Mouse (Mus musculus): ENCODE results near the gene Sdsl.
"Not testable (repeated sequence)": the region's sequence is repeated elsewhere in the genome, so short reads cannot be mapped to it uniquely, and the experiment has no call there.

Gene Sdsl

DNA sequence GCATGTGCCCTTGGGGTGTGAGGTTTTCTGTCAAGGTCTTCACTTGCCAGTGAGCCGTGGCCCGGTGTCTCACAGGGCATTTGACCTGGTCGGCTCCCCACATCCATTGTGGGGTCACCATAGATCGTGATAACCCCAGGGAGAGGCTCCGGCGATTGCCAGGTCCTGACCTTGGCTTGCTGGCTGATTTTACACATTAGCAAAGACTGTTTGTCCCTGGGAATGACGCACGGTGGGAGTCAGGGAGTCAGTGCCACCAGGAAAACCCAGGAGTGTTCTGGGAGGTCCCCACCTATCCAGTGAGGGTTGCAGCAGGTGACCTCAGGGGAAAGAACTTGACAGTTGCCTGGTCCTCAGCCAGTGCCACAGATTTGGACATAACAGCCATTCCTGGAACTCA lies at the start of gene Sdsl:
TSS of gene Sdsl (minus strand) at position 41 of the 400 bp plus-strand sequence.
- no peak for DNase-seq (ENCODE audit: low spot score in 2 of 2)

GRCm38 (mm10) chr5:120517552-120517951 lies 44.9 kb upstream of the Sdsl start:
- no peak for DNase-seq (ENCODE audit: low spot score in 2 of 2)

DNA sequence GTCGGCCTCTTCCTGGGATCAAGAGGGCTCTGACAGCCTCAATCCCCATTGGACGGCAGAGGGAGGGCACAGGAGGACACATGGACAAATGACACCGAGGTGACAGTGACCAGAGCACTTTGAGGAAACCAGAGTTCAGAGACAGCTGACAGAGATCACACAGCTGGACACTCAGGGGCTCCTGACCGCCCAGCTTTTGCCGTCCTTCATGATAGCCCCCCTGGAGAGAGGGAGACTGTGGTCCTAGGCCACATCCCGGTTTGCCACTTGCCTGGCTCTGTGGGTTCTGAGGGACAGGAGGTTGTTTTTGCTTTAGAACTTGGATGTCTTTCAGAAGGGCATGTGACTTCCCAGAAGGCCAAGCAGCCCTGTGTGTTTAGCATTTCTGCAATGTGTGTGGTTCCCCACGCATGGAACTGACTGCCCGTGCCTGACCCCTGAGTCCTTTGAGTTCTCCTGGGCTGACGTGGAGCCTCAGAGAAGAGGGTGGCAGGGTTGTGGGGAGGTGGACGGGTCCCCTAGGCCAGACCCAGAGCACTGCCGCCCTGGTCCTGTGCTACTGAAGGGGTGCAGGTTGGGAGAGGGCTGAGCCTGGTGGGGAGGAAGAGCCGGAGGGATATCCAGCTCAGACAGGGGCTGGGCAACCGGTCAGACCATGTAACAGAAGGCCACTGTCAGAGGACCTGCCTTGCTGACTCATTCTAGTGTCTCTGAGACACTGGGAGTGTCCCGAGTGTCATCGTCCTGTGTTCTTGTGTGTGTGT lies 43.8 kb upstream of the Sdsl start:
- DNase-seq (ENCODE audit: low spot score in 2 of 2): no peak

DNA sequence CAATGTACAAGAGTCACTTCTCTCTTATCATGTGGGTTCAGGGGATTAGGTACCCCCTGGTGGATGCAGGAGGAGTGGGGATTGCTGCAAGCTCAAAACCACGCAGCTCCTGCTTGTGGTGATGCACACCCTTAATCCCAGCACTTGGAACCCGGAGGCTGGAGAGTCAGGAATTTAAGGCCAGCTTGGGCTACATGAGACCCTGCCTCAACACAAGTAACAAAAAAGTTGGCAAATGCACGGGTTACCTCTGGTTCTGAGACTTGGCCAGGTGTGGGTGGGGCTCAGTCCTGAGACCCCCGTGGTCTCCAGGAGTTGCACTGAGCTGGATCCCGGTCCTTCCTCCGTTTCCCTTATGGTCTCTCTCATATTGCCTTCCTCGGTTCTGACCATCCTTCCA lies 42.8 kb upstream of the Sdsl start:
- no peak for DNase-seq (ENCODE audit: low spot score in 2 of 2)

DNA sequence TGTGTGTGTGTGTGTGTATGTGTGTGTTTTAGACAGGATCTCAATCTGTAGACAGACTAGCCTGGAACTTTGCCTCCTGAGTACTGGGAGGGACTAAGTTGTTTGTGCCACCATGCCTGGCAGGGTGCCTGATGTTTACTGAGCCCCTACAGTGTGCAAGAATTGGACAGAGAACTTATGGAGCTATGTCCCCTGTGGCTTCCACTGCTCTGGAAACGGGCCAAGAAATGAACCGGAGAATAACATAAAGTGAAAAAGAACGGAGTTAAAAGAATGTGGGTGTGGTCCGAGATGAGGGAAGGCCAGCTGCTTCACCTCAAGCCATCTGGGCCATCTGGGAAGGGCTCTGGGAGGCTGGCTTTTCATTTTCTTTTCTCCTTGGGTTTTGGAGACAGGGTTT lies 42.1 kb upstream of the Sdsl start:
- DNase-seq (ENCODE audit: low spot score in 2 of 2): no peak

GRCm38 (mm10) chr5:120514031-120514677 lies 41.5 kb upstream of the Sdsl start:
- DNase-seq (ENCODE audit: low spot score in 2 of 2): no peak

DNA sequence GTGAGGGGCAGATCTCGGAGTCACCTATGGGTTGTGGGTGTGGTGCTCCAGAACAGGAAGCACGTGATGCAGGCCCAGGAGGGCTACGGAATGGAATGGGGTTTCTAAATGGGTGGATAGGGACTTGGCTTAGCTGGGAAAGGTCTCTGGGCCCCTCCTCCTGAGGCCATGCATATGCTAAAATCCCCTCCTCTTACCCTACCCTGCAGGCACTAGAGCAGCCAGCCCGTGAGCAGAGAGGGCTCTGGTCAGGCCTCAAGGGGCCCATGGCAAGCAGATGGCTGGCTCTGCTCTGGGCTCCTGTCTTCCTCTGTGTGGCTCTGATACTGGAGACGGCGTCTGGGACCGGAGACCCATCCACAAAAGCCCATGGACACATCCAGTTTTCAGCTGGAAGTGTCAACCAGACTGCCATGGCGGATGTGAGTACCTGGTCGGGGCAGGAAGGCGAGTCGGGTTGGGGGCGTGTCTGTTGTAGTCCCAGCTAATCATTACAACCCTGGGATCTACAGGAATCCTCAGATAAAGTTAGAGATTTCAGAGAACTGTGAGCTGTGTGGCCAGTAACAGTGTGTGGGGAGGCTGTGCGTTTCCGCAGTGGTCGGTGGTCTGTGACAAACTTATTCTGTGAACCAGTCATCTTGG lies 40.4 kb upstream of the Sdsl start:
- no peak for DNase-seq (ENCODE audit: low spot score in 2 of 2)

- no peak for DNase-seq (ENCODE audit: low spot score in 2 of 2)
Observed at GRCm38 (mm10) chr5:120511643-120512220, 39.1 kb upstream of the Sdsl start.

GRCm38 (mm10) chr5:120510982-120511642 lies 38.5 kb upstream of the Sdsl start, which contains the start of gene Slc8b1:
Gene Slc8b1 (plus strand): TSS chr5:120511168.
- peak; percentile 75 to 86 for DNase-seq (ENCODE audit: low spot score in 2 of 2)

- no peak for DNase-seq (ENCODE audit: low spot score in 2 of 2)
Observed at GRCm38 (mm10) chr5:120507311-120507710, 34.7 kb upstream of the Sdsl start.

GRCm38 (mm10) chr5:120506490-120506889 lies 33.9 kb upstream of the Sdsl start:
- DNase-seq (ENCODE audit: low spot score in 2 of 2): no peak

GRCm38 (mm10) chr5:120505781-120506180 lies 33.2 kb upstream of the Sdsl start:
- DNase-seq (ENCODE audit: low spot score in 2 of 2): no peak

GRCm38 (mm10) chr5:120505368-120505767 lies 32.8 kb upstream of the Sdsl start:
- peak in 1 of 2 experiments; percentile 60 for DNase-seq (ENCODE audit: low spot score in 2 of 2)

- DNase-seq (ENCODE audit: low spot score in 2 of 2): peak in 1 of 2 experiments; percentile 81
Observed at GRCm38 (mm10) chr5:120503144-120503795, 30.7 kb upstream of the Sdsl start, which contains the start of gene Plbd2. Gene Plbd2 (minus strand): TSS chr5:120503625.

DNA sequence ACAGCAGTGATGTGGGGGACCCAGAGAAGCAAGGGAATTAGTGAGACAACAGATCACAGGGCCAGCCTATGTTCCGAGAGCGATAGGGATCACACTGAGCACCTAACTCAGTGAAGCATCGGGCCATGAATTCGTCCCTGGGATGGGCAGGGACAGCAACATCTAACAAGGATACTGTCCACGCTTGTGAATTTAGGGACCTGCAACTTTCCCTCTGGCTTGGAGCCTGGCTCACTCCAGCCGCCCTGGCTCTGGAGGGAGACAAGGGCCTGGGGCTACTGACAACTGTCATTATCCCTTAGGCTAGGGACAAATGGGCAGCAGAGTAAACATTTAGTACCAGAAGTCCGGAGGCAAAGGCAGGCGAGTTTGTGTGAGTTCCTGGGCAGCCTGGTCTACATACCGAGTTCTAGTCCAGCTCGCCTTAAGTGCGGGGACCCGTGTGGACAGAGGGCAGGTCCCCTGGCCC lies 30.1 kb upstream of the Sdsl start:
- no peak for DNase-seq (ENCODE audit: low spot score in 2 of 2)

GRCm38 (mm10) chr5:120502147-120502621 lies 29.6 kb upstream of the Sdsl start:
- DNase-seq (ENCODE audit: low spot score in 2 of 2): peak; percentile 42 to 48

- DNase-seq (ENCODE audit: low spot score in 2 of 2): not testable (repeated sequence)
Observed at GRCm38 (mm10) chr5:120500609-120501008, 28.0 kb upstream of the Sdsl start.

- DNase-seq (ENCODE audit: low spot score in 2 of 2): no peak
Observed at GRCm38 (mm10) chr5:120499202-120499601, 26.6 kb upstream of the Sdsl start.

DNA sequence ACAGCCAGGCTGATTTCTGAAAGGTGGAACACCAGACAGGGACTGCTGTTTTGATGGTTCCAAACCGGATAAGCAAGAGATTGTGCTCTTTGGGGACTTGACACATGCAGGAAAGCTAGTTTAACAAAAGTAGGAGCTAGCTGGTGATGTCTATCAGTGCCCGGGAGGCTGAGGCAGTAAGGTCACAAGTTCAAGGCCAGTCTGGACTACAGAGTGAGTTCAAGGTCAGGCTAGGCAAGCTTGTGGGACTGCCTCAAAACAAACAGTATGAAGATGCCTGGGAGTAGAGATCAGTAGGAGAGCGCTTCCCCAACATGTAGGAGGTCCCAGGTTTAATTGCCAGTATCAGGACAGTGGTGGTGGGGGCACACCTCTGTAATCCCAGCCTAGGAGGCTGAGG lies 24.5 kb upstream of the Sdsl start:
- DNase-seq (ENCODE audit: low spot score in 2 of 2): no peak

- no peak for DNase-seq (ENCODE audit: low spot score in 2 of 2)
Observed at GRCm38 (mm10) chr5:120495703-120496226, 23.2 kb upstream of the Sdsl start.

Measured in frontal cortex, postnatal 10 days (tissue).